Mouse (Mus musculus) skeletal muscle tissue, adult 2 months (tissue): ENCODE results near the gene Tenm3.

Experiments used
- DNase-seq: peaks from one replicate; pipeline ENCODE4 v3.0.0-alpha.2; 2012; ENCODE audit warnings: low read depth, low spot score

Gene Tenm3

DNA sequence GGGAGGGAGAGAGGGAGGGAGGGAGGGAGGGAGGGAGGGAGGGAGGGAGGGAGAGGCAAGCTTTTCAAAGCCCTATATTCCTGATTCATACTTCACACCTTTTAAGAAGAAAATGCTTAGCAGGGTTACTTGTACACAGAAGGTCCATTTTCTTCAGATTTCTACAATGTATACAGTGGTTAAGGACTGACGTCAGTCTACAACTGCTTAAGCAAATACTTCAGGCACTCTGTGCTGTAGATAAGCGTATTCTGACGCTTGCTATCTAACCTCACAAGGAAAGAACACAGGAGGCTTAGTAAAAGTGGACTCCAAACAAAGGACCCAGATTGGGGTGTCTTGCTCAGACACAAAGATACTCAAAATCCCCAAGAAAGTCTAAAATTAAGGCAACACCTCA lies 34.6 kb downstream of the Tenm3 start:
- no peak for DNase-seq

DNA sequence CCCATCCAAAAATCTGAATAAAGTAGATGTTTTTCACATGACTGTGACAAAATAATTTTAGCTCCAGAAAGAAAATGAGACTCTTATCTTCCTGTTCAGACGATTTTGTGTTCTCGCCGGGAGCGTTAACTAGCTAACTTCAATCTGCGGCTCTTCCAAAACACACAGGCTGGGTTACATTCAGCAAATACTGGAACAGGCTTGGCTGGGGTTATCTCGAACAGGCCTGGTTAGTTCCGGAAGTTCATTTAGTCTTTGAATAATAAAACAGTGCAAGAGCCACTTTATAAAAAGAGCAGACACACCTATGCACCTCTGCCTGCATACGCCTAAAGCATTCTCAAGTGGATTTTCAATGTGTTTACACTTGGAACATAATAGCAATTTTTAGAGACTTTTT lies 40.7 kb downstream of the Tenm3 start:
- DNase-seq = no peak

DNA sequence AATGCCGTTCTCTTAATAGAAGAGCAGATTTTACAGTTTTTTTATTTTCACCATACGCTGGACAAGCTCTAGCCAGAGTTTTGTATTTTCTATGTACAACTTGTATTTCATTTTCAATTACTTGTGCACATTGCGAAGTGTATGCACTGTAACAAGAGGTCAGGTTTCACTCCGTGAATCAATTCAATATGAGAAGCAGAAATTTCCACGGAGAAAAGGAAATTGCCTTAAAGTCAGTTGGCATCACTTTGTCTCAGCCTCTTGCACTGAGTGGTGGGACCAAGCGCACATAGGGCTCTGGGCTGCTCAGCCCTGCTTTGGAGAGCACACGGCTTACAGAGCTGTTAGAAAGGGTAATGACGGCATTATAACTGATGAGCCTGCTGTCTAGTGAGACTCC lies 41.5 kb downstream of the Tenm3 start:
- no peak for DNase-seq

DNA sequence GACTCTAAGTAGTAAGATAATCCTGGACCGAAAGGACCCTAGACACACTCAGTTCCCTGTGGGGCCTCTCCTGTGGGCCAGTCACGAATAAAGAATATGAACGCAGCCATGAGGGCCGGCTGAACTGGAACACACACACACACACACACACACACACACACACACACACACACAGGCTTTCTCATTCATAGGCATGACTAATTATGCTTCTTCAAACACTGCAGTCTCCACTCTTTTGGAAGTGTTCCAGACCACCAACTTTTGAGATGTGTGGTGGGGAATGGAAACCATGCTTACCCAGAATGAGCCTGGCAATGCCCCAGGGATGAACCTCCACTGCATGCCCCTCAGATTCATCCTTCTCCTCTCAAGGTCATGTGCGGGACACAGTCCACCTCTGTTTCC lies 45.8 kb downstream of the Tenm3 start:
- no peak for DNase-seq

DNA sequence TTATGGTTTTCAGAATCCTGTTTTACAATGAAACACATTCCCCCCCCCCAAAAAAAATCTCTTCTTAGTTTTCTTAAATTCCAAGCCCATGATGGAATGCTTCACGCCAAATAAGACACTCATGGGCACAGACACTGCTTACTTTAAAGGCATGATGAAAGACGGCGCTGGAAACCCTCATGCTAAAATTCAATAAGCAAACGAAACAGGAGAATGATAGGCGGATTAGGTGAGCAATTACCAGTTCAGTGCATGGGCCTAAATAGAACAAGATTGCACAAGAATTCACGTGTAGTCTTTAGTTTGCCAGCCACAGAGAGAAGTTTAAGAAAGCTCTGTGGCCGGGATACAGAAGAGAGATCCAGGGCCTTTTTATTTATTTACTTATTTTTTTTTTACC lies 49.5 kb downstream of the Tenm3 start:
- DNase-seq = no peak

DNA sequence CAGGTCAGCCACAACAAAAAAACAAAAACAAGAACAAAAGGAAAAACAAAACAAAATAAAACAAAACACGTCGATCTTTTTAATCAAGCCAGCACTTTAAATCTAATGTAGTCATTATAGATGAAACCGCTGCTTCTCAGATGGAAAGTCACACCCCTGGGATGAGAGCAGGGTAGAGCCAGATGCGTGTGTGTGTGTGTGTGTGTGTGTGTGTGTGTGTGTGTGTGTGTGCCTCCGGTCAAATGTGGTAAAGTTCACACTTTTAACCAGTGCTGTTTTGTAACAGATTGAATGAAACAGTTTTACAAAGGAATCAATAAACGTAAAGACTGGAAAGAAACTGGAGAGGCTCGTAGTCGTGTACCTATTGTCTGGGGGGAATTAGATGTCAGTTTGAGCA lies 50.0 kb downstream of the Tenm3 start:
- no peak for DNase-seq

DNA sequence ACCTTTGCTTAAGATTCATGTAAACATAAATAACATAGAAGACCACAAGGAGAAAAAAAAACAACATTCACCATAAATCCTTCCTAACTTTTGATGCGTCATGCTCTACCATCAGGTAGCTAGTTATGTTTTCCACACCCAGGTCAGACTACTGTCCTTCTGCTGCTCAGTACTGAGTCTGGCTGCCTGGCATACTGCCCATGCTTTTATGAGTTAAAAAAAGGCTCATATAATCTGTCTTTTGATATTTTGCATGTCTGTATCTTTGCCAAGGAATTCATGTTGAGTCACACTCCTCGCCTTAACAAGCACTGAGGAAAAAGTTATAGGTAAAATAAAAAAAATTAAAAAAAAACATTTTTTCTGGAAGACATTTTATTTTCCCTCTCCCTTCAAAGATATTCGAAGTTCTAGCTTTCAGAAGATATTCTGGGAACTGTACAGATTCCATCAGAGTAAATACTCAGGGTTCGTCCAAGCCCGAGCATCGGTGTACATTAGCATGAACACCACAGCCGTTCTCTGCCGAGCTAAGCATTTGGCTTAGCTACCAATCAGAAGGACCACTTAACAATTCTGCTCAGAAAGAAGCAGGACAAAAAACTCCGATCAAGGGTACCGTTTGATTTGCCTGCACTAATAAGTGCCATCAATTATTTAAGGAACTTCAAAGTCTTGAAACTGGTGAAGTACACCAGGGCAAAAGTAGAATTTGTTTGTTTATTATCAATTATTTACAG lies 51.0 kb downstream of the Tenm3 start:
- no peak for DNase-seq

DNA sequence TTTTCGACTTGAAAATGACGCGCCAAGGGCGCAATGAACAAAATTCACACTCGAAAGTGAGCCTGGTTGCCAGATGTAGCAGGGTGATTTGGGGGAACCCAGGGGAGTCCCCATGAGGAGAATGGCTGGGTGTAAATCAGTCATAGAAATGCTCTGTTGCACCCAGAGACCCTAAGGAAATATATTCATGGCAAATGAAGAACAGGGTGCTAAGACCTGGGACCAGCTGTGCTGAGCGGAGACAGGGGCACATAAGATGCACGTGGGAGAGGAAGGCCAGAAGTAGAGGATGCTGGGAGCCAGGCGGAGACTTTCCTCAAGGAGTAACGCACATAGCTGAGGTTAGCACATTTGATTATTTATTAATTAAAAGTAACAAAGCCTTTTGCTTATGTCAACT lies 60.4 kb downstream of the Tenm3 start:
- DNase-seq = no peak

DNA sequence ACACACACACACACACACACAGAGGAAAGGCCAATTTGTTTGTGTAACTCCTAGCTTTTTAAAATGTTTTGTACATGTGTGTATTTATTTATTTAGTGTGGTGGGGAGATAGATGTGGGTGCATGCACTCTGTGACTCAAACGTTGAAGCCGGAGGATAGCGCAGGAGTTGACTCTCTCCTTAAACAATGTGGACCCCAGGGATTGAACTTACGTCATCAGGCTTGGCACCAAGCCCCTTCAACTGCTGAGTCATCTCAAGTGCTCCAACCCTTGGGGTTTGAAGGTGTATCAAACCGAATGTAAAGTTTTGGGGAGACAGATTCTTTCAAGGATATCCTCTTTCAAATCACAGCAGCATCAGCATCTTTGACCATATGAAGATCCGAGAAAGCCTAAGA lies 63.1 kb downstream of the Tenm3 start:
- no peak for DNase-seq

DNA sequence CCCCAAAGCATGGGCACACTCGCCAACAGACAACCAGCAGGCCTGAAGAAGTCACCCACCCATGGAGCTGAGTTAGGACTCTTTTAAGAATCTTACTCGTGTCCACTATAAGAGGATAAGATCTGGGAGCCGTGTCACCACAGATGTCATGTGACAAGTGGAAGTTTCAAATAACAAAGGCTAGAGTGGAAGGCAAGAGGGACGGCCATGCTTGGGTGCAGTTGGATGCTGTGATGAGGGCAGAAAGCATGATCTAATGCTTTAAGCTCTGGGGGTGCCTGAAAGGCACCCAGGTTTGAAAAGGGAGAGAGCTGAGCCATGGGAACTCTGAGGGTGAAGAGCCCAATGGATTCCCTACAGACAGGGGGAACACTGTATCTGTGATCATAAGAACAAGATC lies 64.6 kb downstream of the Tenm3 start:
- DNase-seq = no peak

DNA sequence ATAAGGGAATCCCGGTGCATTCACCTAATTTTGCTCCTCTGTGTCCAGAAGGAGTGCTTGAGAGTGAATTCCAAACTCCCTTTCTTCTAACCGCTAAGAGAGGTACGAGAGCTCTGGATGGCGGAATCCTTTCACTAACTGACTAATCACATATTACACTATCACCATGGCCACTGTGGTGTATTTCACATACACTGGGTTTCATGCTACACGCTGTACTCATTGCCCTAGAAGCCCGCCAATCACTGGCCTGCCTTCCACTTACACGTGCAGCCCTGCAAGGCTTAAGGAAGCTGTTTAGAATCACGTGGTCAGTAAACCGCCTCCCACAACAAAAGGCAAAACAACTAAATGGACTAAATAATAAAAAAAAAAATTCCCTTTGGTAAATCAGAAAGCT lies 67.7 kb downstream of the Tenm3 start:
- no peak for DNase-seq

DNA sequence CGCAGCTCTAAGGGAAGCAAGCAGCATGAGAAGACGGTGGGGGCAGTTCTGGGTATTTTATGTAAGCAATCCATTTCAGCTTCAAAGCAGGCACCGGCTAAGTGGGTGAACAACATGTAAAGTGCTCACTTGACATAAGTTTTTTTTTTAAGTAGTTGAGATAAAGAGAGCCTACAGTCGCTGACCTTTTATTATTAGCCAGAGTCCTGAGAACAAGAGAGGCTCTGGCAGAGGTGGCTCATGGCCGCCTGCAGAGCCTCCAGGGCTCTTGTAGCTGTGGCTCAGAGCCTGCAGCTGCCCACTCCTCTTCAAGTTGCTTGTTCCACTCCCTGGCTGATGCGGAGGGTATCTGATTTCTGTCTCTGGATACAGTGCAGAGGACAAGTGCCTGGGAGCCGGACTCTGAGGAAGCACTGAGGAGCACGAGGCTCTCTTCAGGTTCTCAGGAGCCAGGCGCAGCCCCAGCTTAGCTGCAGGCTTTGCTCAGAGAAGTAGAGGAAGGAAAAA lies 68.2 kb downstream of the Tenm3 start:
- peak; percentile 15 for DNase-seq

DNA sequence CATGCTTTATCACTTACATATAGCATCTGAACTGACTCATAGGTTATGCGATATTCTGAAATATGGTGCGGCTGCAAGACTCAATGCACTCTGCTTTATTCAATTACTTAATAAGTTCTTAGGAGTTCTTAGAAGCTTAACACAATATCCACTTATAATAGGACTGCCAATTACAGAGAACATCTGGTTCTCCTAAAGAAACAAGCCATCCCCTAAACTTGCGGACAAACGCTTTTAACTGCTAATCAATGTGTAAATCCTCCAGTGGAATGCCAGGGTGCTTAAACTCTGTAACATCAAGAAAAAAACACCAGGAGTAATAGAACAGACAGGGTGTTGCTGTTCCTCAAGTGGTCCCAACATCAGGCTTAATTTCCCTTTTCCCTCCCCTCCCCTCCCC lies 68.9 kb downstream of the Tenm3 start:
- no peak for DNase-seq

DNA sequence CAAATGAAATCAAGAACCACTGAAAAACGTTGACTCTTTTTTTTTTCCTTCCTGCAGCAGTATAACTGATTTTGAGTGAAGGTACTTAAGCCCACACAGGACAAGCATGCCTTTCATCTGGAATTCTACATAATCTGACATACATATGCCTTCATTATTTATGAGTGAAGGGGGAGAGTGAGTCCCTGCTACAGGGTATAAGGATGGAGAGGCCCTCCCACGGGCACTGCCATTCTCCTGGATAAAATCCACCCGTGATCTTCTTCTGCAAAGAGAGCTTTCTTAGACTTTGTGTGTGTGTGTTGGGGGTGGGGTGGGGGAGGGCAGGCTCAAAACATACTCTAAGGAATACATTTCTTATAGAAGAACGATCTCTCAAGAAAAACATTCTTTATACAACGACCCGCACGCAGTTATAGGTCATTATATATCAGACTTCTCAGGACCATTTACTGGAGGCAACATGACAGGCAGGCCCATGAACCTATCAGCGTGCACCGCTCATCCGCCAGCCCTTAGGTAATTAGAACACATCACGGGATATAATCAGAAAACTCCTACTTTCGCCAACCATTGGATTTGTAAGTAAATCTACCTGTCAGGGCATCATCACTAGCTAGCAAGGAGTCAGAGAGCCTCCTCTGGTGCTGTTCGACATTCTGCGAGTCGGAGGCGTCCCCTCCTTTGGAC lies 77.1 kb downstream of the Tenm3 start:
- no peak for DNase-seq

DNA sequence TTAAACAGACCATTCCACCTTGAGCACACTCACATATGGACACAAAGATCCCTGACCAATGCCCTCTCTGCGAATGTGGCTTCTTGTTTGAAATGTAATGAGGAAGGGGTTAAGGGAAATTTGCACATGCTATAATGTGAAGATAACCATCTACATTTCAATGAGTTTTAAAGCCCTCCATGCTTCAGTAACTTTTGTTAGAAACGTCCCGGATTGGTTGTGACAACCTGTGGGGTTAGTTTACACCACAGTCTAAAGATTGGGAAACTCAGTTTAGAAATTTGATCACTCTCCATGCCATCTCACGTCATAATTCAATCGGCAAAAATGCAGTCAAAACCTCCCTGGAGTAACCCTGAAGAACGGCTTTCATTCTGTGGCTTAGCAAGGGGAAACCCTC lies 78.5 kb downstream of the Tenm3 start:
- no peak for DNase-seq

DNA sequence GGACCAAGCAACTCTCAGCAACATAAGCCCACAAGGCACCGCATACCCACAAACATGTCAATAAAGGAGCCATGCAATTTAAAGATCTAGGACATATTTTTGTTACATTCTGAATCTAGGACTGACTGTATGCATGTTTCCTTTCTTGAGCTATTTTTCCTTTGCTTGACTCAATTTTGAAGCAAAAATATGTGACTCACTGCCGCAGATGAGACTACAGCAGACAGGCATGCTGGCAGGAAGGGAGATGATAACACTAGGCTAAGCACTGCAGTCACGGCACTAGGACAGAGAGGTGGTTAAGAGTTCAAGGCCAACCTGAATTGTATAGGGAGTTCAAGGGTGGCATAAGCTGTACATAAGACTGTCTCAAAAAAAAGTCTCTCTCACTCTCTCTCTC lies 79.7 kb downstream of the Tenm3 start:
- no peak for DNase-seq

DNA sequence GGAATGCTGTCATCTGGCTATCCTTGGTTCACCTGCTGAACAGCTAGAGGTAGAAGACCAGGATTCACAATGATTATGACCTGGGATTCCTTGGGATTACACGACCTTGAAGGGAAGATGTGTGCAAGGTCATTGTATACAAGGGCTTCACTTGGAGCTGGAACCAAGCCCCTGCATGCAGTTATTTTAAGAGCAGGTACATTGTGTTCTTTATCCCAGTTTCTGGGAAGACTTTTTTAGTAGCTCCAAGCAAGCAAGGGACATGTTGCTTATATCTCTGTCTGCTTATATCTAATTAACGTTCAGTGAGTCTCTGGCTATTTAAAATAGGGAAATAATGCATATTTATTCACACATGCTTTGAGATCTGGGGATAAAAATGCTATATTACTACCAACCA lies 86.9 kb downstream of the Tenm3 start:
- DNase-seq = peak; percentile 22

DNA sequence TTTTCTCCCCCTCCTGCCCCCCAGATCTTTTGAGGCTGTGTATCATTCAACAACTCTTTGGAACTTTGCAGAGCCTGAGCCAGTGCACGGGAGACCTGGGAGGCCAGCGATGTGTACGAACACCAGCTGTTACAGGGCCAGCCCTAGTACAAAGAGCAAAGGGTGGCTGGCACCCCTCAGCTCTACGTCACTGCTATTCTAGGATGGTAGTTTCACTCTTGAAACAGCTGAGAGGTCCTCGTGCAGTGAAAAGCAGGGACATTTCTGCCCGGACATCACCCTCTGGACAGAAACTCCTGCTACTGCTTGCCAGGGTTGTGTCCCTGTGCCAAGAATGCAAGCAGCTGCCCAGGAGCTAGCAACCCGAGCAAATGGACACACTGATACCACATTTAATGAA lies 88.3 kb downstream of the Tenm3 start:
- DNase-seq = peak; percentile 86

DNA sequence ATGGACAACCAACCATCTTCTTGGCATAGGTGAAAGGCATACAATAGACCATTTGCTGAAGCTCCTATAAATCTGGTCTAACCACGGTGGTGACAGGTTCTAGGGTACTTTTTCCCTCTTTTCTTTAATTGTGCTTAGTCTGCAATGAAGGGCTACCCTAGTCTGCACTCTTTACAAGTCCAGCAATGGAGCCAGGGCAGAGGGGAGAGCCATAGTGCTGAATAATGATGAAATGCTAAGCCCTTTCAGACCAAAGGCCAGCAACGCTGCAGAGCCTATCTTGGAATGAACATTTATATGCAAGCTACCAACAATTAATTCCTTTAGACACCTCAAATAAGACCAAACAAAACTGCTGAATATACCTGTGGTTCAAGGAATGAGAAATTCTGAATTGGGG lies 88.8 kb downstream of the Tenm3 start:
- no peak for DNase-seq

DNA sequence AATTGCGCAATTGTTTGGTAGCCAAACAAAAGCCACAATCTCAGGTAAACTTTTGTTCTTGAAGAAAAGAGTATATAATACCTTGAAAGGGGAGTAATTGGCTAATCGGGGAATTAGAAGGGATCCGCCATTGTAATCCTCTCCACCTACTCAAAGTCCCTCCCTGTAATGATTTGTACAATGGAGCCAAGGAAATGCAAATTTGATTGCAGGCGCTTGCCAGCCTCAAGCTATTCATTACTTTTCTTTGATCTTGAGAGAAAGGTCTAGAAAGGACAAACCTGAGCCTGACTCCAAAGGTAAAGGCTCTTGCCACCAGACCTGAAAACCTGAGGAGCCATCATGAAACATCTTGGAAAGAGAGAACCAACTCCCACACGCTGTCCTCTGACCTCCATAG lies 91.8 kb downstream of the Tenm3 start:
- DNase-seq = no peak

DNA sequence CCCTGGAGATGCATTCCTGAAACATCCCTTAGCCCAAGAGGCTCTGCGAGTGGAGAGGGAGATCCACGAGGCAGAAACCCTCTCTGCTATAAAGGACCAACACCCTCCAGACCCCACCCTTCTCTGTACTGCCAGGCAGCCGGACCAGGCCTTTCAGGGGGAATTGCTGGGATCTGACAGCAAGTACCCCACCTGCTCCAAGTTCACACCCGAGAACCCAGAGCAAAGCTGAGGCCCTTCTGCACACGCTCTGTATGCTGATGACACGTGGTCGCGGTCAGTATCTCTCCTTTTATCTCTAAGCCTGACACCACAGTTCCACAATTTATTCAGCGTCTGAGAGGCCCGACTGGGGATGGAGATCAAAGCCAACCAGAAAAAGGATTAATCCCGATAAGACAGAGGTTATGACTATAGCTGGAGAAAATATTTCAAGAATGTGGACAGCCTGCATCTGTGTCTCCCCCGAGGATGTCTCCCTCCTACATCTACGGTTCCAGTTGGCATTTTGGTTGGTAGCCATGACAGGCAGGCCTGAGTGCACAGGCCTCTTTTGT lies 95.2 kb downstream of the Tenm3 start:
- DNase-seq = no peak

DNA sequence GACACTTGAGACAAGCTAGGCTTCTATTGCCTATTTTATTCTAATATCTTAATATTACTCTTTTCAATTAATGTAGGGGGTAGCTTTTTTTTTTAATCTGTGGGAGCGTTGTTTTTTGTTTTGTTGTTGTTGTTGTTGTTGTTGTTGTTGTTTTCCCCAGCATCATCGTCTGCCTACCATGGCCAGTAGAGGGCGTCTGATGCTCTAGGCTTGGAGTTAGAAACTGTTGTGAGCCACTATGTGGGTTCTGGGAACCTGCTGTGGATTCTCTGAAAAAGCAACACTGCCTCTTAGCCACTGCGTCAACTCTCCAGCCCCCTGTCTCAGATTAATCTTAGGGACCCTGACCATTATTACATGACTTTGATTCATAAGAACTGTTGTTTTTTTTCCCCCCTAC lies 99.8 kb downstream of the Tenm3 start:
- DNase-seq = no peak

DNA sequence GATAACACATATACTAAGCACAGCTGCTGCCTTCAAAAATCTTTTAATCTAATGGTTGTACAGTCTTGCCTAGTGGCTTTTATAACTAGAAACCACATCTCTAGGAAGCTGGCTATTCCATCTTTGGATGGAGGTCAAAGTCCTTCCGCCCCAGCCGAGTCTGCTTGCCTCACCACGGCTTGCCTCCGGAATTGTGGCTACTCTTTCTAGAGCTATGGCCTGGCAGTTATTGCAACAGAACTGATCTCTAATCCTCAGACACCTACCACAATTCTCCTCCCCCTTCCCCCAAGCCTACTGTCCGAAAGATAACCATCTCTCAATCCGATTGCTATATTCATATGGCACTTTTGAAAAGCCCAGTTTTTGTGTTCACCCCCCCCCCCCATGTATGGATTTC lies 101.0 kb downstream of the Tenm3 start:
- no peak for DNase-seq
